Mouse (Mus musculus): ENCODE measurements around the gene Myo10. TPM values are rescaled to one million over a fixed set of nuclear protein-coding genes. Genes with fewer than 3 reads are reported as not detected.

The Myo10 gene
- polyA plus RNA-seq, 1 experiment from 2014 or later: 14.3 TPM

GRCm38 (mm10) chr15:25801726-25802125, 179.4 kb downstream of the Myo10 start:
- H3K9ac ChIP-seq: no peak overlapping the region
- H3K9me3 ChIP-seq (replicated peaks): no peaks in the 10 kb centered on the region
- H3K27ac ChIP-seq (ENCODE audit: poor library complexity, severe bottlenecking): no peak overlapping the region
- no peaks in the 10 kb centered on the region for H3K27me3 ChIP-seq (replicated peaks)
- H3K36me3 ChIP-seq: peaks cover 70% of the 10 kb centered on the region
- ATAC-seq (ENCODE audit: insufficient number of reproducible peaks, low FRiP score): no peak
- no peak overlapping the region for H3K4me2 ChIP-seq
- H3K4me3 ChIP-seq: no peak overlapping the region
- H3K4me1 ChIP-seq (replicated peaks): no peaks in the 10 kb centered on the region
- WGBS: 88% methylated on average over 5 of the region's 5 CpGs

DNA sequence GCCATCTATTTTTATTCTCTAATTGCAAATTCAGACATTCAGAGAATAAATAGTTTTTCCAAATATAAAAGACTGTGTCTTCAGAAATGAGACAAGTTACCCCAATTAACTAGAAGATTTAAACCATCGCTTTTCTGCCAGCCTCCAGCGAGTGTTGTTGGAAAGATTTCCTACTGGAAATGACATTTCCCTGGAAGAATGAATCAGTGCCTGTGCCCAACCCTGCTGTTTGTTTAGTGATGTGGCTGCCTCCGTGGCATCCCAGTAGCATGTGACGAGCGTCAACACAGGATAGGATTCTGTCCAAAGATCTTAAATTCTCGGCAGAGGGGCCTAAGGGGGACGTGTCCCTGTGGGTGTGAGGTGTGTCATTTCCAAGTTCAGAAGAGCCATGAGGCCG, 179.9 kb downstream of the Myo10 start:
- no peak overlapping the region for H3K9ac ChIP-seq
- 76% methylated on average over 8 of the region's 8 CpGs for WGBS
- H3K27me3 ChIP-seq (replicated peaks): no peaks in the 10 kb centered on the region
- H3K36me3 ChIP-seq: peaks cover 70% of the 10 kb centered on the region
- no peak for ATAC-seq (ENCODE audit: insufficient number of reproducible peaks, low FRiP score)
- H3K4me2 ChIP-seq: no peak overlapping the region
- H3K4me1 ChIP-seq (replicated peaks): no peaks in the 10 kb centered on the region
- H3K4me3 ChIP-seq: no peak overlapping the region
- no peak overlapping the region for H3K27ac ChIP-seq (ENCODE audit: poor library complexity, severe bottlenecking)
- H3K9me3 ChIP-seq (replicated peaks): no peaks in the 10 kb centered on the region

GRCm38 (mm10) chr15:25803111-25803510, 180.8 kb downstream of the Myo10 start:
- ATAC-seq (ENCODE audit: insufficient number of reproducible peaks, low FRiP score): no peak
- Histone ChIP-seq H3K4me3 (no peak overlapping the region), H3K27me3 (replicated peaks) (no peaks in the 10 kb centered on the region), H3K4me2 (no peak overlapping the region), H3K9me3 (replicated peaks) (no peaks in the 10 kb centered on the region), H3K9ac (no peak overlapping the region), H3K27ac (ENCODE audit: poor library complexity, severe bottlenecking) (no peak overlapping the region), H3K36me3 (peaks cover 74% of the 10 kb centered on the region), H3K4me1 (replicated peaks) (no peaks in the 10 kb centered on the region)
- 88% methylated on average over 15 of the region's 15 CpGs for WGBS

DNA sequence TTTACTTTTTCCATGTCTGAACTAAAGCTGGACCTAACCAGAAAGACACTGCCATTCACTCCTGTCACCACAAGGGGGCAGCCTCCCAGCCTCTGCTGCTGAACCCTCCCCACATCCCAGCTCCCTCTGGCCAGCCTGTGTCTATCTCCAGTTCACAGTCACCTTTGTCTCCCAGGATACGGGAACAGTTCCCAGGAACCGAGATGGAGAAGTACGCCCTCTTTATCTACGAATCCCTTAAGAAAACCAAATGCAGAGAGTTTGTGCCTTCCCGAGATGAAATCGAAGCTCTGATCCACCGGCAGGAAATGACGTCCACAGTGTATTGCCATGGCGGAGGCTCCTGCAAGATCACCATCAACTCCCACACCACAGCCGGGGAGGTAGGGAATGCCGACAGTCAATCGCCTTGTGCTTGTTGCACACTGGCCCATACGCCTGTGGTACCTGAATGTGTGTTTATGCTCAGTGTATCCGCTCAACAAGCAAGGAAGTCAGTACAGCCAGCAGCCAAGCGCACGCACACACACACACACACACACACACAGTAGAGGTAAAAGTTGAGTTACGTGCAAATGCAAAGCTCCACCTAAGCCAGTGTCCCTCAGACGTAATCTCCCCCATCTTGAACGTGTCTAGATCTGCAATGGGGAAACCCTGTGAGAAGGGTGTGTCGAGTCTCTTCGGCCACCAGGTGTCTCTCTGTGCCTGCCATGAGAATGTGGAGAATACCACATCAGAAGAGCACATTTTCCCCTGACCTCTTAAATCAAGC, 183.2 kb downstream of the Myo10 start:
- H3K27me3 ChIP-seq (replicated peaks): no peaks in the 10 kb centered on the region
- WGBS: 77% methylated on average over 21 of the region's 21 CpGs

GRCm38 (mm10) chr15:25806363-25806762, 184.0 kb downstream of the Myo10 start:
- no peaks in the 10 kb centered on the region for H3K9me3 ChIP-seq (replicated peaks)
- H3K27me3 ChIP-seq (replicated peaks): no peaks in the 10 kb centered on the region
- peaks cover 4% of the 10 kb centered on the region; the same call in 1 of the 2 replicates for H3K4me1 ChIP-seq (replicated peaks)
- no peak overlapping the region for H3K4me3 ChIP-seq
- H3K27ac ChIP-seq (ENCODE audit: poor library complexity, severe bottlenecking): no peak overlapping the region
- no peak overlapping the region for H3K9ac ChIP-seq
- no peak overlapping the region for H3K4me2 ChIP-seq
- WGBS: 92% methylated on average over 17 of the region's 17 CpGs
- peaks cover 77% of the 10 kb centered on the region for H3K36me3 ChIP-seq
- no peak for ATAC-seq (ENCODE audit: insufficient number of reproducible peaks, low FRiP score)

More for the DNA sequence above, 183.2 kb downstream of the Myo10 start:
- no peak for ATAC-seq (ENCODE audit: insufficient number of reproducible peaks, low FRiP score)
- Histone ChIP-seq H3K27ac (ENCODE audit: poor library complexity, severe bottlenecking) (no peak overlapping the region), H3K4me1 (replicated peaks) (peaks cover 4% of the 10 kb centered on the region; the same call in 1 of the 2 replicates), H3K9ac (no peak overlapping the region), H3K4me2 (no peak overlapping the region), H3K4me3 (no peak overlapping the region), H3K36me3 (peaks cover 76% of the 10 kb centered on the region), H3K9me3 (replicated peaks) (no peaks in the 10 kb centered on the region)

DNA sequence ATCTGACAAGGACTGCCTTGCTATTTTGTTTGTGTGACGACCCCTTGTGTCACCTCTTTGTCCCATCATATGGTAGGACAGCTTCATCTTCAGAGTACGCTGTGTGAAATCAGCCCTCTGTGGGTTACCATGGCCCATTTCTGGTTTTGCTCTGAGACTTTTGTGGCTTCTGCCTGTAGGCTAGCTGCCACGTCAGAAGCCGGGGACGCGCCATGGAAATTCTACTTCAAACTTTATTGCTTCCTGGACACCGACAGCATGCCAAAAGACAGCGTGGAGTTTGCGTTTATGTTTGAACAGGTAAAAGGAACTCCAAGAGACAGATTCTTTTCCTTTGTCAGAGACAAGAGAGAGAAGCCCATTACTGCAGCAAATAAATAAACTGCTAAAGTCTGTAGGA, 184.6 kb downstream of the Myo10 start:
- no peak overlapping the region for H3K4me3 ChIP-seq
- H3K27me3 ChIP-seq (replicated peaks): no peaks in the 10 kb centered on the region
- no peak for ATAC-seq (ENCODE audit: insufficient number of reproducible peaks, low FRiP score)
- no peak overlapping the region for H3K27ac ChIP-seq (ENCODE audit: poor library complexity, severe bottlenecking)
- H3K4me2 ChIP-seq: no peak overlapping the region
- 90% methylated on average over 9 of the region's 9 CpGs for WGBS
- H3K36me3 ChIP-seq: peaks cover 80% of the 10 kb centered on the region
- peaks cover 5% of the 10 kb centered on the region; the same call in 1 of the 2 replicates for H3K4me1 ChIP-seq (replicated peaks)
- no peak overlapping the region for H3K9ac ChIP-seq
- no peaks in the 10 kb centered on the region for H3K9me3 ChIP-seq (replicated peaks)

DNA sequence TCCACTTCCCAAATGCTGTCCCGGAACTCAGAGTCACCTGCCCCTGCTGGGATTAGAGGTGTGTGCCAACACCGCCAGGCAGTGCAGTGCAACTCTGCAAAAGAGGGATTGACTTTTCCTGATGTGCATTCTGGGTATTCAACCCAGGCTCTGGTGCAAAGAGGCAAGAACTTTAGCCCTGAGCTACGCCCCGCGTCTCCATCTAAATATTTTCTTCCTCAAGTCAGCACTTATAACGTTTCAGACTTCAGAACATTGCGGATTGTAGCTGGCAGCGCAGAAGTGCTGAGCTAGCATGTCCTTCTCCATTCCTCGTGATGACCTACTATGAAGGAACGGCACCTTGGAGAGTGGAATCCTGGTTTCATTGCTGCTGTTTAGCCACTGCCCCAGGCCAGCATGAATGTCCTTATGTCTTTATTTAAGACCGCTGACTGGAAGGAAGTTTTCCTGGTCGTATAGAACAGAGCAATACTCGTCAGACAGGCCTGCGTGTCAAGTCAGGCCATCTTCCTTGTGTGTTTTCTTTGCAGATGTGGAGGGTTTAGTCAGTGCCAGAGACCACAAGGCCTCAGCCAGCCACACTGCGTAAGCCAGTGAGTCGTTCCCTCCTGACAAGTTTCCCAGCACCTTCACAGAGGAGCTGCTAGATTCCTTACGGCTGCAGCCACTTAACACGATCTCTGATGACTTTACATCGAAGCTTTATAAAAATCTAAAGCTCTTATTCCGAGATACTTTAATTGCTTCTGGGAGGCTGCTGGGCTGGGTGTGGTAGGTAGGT, 186.5 kb downstream of the Myo10 start:
- Histone ChIP-seq H3K4me1 (replicated peaks) (peaks cover 12% of the 10 kb centered on the region), H3K4me2 (no peak overlapping the region), H3K9ac (no peak overlapping the region), H3K27ac (ENCODE audit: poor library complexity, severe bottlenecking) (no peak overlapping the region), H3K9me3 (replicated peaks) (no peaks in the 10 kb centered on the region), H3K4me3 (no peak overlapping the region), H3K36me3 (peaks cover 69% of the 10 kb centered on the region), H3K27me3 (replicated peaks) (no peaks in the 10 kb centered on the region)
- no peak for ATAC-seq (ENCODE audit: insufficient number of reproducible peaks, low FRiP score)
- WGBS: 89% methylated on average over 20 of the region's 20 CpGs

DNA sequence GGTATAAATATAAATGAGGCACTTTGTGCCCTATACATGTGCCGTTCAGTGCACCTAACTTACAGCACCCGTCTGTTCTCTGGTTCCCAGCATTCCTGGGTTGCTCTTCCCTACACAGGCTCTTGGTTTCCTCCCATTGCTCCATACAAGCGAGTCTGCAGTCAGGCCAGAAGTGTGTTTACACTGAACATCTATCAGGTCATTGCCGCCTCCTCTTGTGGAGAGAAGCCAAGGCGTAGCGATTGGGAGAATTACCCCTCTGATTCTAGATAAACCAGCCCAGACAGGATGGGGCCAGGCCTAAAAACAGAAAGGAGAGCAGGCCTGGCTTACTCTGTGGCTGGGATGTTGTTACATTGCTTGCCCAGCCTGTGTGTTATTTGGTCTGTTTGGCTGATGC, 187.3 kb downstream of the Myo10 start:
- ATAC-seq (ENCODE audit: insufficient number of reproducible peaks, low FRiP score): no peak
- Histone ChIP-seq H3K4me2 (no peak overlapping the region), H3K4me3 (no peak overlapping the region), H3K36me3 (peaks cover 67% of the 10 kb centered on the region), H3K9ac (no peak overlapping the region), H3K4me1 (replicated peaks) (peaks cover 12% of the 10 kb centered on the region), H3K9me3 (replicated peaks) (no peaks in the 10 kb centered on the region), H3K27ac (ENCODE audit: poor library complexity, severe bottlenecking) (no peak overlapping the region), H3K27me3 (replicated peaks) (no peaks in the 10 kb centered on the region)
- 63% methylated on average over 6 of the region's 6 CpGs for WGBS

DNA sequence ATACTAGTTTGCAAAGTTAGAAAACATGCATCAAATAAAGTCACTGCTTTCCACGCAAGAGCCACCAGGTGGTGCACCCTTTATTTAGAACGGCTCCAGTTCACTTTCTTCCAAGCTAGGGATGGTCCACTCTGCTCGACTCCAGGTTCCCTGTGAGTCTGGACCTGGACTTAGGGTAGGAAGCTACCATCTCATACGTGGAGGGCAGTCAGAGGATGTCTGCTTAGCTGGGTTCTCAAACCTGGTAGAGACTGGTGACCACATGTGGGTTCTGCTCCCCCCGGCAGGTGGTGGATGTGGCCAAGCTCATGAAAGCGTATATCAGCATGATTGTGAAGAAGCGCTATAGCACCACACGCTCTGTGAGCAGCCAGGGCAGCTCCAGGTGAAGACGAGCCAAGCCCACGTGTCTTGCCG, 189.5 kb downstream of the Myo10 start:
- H3K9ac ChIP-seq: no peak overlapping the region
- 0 out of 2 replicates have a peak, but pooled peaks cover 4% of the 10 kb centered on the region for H3K9me3 ChIP-seq (replicated peaks)
- peaks cover 12% of the 10 kb centered on the region for H3K4me1 ChIP-seq (replicated peaks)
- WGBS: 70% methylated on average over 11 of the region's 11 CpGs
- H3K27me3 ChIP-seq (replicated peaks): no peaks in the 10 kb centered on the region
- ATAC-seq (ENCODE audit: insufficient number of reproducible peaks, low FRiP score): no peak
- H3K27ac ChIP-seq (ENCODE audit: poor library complexity, severe bottlenecking): no peak overlapping the region
- peaks cover 58% of the 10 kb centered on the region for H3K36me3 ChIP-seq
- no peak overlapping the region for H3K4me3 ChIP-seq
- peak overlapping the region; percentile 25; the same call in 1 of the 2 replicates for H3K4me2 ChIP-seq

DNA sequence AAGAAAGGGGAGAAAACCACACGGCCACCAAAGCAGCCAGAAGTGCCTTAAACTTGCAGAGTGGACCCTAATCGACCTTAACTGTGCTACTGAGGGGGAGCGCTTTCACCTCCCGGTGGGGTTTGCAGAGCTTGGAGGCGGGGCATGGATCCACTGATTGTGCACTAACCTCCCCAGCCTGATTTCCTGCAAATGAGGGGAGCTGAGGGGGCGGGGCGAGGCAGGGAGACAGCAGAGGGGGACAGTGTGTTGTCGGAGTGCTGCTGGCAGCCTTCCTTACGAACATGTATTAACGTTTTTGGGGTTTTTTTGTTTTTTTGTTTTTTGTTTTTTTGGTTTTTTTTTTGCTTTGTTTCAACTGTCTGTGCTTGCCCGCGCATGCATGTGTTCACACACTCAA, 190.2 kb downstream of the Myo10 start:
- no peak overlapping the region for H3K4me3 ChIP-seq
- H3K27ac ChIP-seq (ENCODE audit: poor library complexity, severe bottlenecking): no peak overlapping the region
- no peak for ATAC-seq (ENCODE audit: insufficient number of reproducible peaks, low FRiP score)
- no peak overlapping the region for H3K9ac ChIP-seq
- 58% methylated on average over 12 of the region's 12 CpGs for WGBS
- H3K4me2 ChIP-seq: peak overlapping the region; percentile 25; the same call in 1 of the 2 replicates
- no peaks in the 10 kb centered on the region for H3K27me3 ChIP-seq (replicated peaks)
- H3K4me1 ChIP-seq (replicated peaks): peaks cover 12% of the 10 kb centered on the region
- peaks cover 51% of the 10 kb centered on the region for H3K36me3 ChIP-seq
- 0 out of 2 replicates have a peak, but pooled peaks cover 4% of the 10 kb centered on the region for H3K9me3 ChIP-seq (replicated peaks)

GRCm38 (mm10) chr15:25814535-25814934, 192.2 kb downstream of the Myo10 start:
- Histone ChIP-seq H3K4me1 (replicated peaks) (peaks cover 10% of the 10 kb centered on the region), H3K9ac (no peak overlapping the region), H3K27ac (ENCODE audit: poor library complexity, severe bottlenecking) (no peak overlapping the region), H3K9me3 (replicated peaks) (0 out of 2 replicates have a peak, but pooled peaks cover 4% of the 10 kb centered on the region), H3K4me3 (no peak overlapping the region), H3K36me3 (peaks cover 32% of the 10 kb centered on the region), H3K4me2 (no peak overlapping the region), H3K27me3 (replicated peaks) (no peaks in the 10 kb centered on the region)
- 84% methylated on average over 3 of the region's 3 CpGs for WGBS
- no peak for ATAC-seq (ENCODE audit: insufficient number of reproducible peaks, low FRiP score)

Data from heart, embryonic 12.5 days (tissue).